Mouse (Mus musculus): ENCODE data around the gene Atp8a2.

- TF ChIP-seq CTCF (IDR thresholded peaks at IDR 0.05; ENCODE audit: low read depth) (no peak), EP300 (IDR thresholded peaks at IDR 0.05; ENCODE audit: low read depth) (no peak)
Measured at GRCm38 (mm10) chr14:59932355-59932754, 264.6 kb downstream of the Atp8a2 start.

All from heart, postnatal 0 days (tissue).